Mouse (Mus musculus) cerebellum, adult 9-11 months (tissue): ENCODE measurements at regions not wholly inside any gene's neighbourhood (a gene's known extent, or its start where the extent isn't known, plus 50 kb on each side); places are given as distances from the start of the nearest gene placed in this dataset.

Experiments used
- DNase-seq: peaks from one replicate; pipeline ENCODE4 v3.0.0; 2022

DNA sequence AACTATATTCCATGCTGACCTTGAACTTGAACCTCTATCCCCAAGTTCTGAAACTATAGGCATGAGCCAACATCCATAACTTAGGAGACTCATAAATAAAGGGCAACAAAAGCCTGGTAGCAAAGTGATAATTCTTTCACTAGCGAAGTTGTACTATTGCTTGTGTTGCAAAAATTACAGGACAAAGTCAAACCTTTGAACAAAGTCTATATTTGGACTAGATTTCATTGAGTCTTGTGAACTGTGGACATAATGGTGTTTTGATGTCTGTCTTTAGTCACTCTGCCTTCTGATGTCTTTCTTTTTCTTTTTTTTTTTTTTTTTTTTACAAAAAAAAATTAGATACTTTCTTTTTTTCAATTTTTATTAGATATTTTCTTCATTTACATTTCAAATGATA lies 594.5 kb downstream of the Etv1 start:
- no peak for DNase-seq
